Mouse (Mus musculus): ENCODE measurements around the gene Gca. TPM values are rescaled to one million over a fixed set of nuclear protein-coding genes. Genes with fewer than 3 reads are reported as not detected.
A peak's percentile ranks its signal among the peaks of the same experiment; 100 is the strongest.

Gca gene
- total and polyA plus RNA-seq, 3 experiments = 4.2 to 10.1 (median 4.7) TPM

DNA sequence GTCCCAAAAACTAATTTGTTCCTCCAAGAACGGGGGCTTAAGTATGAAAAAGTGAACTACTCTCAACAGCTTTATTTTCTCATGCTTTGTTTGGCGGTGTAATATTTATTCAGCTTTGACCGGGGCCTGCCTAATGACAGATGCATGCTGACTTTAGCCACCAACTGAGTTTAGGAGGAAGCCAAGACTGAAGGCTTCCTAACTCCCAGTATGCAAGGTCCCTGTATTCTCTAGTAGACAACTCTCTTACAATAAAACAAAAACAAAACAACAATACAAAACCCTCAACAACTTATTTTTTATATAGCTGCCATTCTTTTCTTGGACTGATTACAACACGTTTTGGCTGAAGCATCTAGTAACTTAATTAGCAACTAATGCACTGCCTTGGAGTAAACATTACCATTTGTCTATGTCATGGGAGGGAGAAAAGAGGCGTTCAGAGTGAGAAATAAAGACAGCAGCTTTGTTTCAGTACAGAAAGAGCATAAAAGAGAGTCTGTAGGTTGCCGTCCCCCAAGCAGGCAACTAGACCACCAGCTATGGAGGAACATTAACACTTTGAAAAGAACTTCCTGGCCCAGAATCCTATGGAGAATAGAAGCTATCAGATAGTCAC lies 17.3 kb upstream of the Gca start:
- H3K79me2 ChIP-seq (replicated peaks; ENCODE audit: control insufficient read depth, extremely low read depth, insufficient read depth, poor library complexity, severe bottlenecking) = no peaks in the 10 kb centered on the region
- no peaks in the 10 kb centered on the region for H3K9me3 ChIP-seq (replicated peaks; ENCODE audit: low read length)
- dilution Hi-C loops (cut with MboI; ENCODE audit: extremely low pct_ligation_motif_present, extremely low pct_unique_long_range_greater_than_20kb, low sequenced_read_pairs) = no loop called here
- in situ Hi-C loops (cut with MboI; ENCODE audit: low pct_ligation_motif_present, low pct_unique_long_range_greater_than_20kb, low sequenced_read_pairs) = no loop called here
- DNase-seq (ENCODE audit: extremely low read depth) = no peak
- H3K27ac ChIP-seq (ENCODE audit: insufficient read depth, low read depth) = no peak overlapping the region
- H3K4me3 ChIP-seq (replicated peaks in 1 of 3; ENCODE audit: low read depth in 2 of 3, low read length in 2 of 3, poor library complexity in 1 of 3) = no peak overlapping the region
- peaks cover 3 to 22% of the 10 kb centered on the region in 2 experiments; a peak in 3 of 4 replicates for H3K4me1 ChIP-seq (ENCODE audit: control insufficient read depth in 1 of 2, insufficient read depth in 2 of 2)
- H3K4me2 ChIP-seq (ENCODE audit: insufficient read depth, low read depth, poor library complexity, severe bottlenecking) = peak overlapping the region; percentile 61; the same call in 1 of the 2 replicates
- H3K27me3 ChIP-seq (replicated peaks) = no peaks in the 10 kb centered on the region
- no peaks in the 10 kb centered on the region for H3K36me3 ChIP-seq (replicated peaks in 1 of 2; ENCODE audit: control insufficient read depth in 1 of 2, insufficient read depth in 1 of 2, low read length in 1 of 2)
- TF ChIP-seq KAT2A (IDR thresholded peaks at IDR 0.05; ENCODE audit: insufficient replicate concordance, low read length) (no peak), E2F4 (IDR thresholded peaks at IDR 0.05; ENCODE audit: insufficient replicate concordance, low read depth, low read length) (no peak), USF2 (conservative IDR thresholded peaks at IDR 0.05; ENCODE audit: low read depth, low read length) (no peak), NELFE (IDR thresholded peaks at IDR 0.05; ENCODE audit: low read depth, low read length) (no peak), ZC3H11A (IDR thresholded peaks at IDR 0.05; ENCODE audit: low read depth, low read length) (no peak)
- no peak overlapping the region; the same call in 1 of the 2 replicates for H3K9ac ChIP-seq (ENCODE audit: insufficient read depth, low read depth)

DNA sequence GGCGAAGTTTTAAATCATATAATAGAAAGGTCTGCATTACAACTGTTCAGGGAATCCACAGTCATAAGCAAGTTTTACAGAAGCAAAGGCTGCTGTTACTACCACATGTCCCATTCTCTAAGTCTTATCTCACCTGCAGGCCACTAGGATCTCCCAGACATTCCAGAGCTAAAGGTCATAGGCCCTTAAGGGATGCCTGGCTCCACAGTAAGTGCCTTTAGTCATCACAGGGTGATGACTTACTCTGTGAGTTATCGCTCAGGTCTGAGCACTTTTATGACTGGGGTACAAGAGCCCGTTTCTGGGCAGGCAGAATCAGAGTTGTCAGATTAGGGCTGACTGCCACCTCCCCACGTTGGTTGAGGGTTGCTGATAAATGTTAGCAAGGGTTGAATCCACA lies 12.2 kb upstream of the Gca start:
- in situ Hi-C loops (cut with MboI; ENCODE audit: low pct_ligation_motif_present, low pct_unique_long_range_greater_than_20kb, low sequenced_read_pairs) (no loop called here), dilution Hi-C loops (cut with MboI; ENCODE audit: extremely low pct_ligation_motif_present, extremely low pct_unique_long_range_greater_than_20kb, low sequenced_read_pairs) (no loop called here)
- Histone ChIP-seq H3K4me2 (ENCODE audit: insufficient read depth, low read depth, poor library complexity, severe bottlenecking) (no peak overlapping the region), H3K79me2 (replicated peaks; ENCODE audit: control insufficient read depth, extremely low read depth, insufficient read depth, poor library complexity, severe bottlenecking) (no peaks in the 10 kb centered on the region), H3K9me3 (replicated peaks; ENCODE audit: low read length) (no peaks in the 10 kb centered on the region), H3K27ac (ENCODE audit: insufficient read depth, low read depth) (no peak overlapping the region), H3K4me3 (replicated peaks in 1 of 3; ENCODE audit: low read depth in 2 of 3, low read length in 2 of 3, poor library complexity in 1 of 3) (no peak overlapping the region), H3K4me1 (ENCODE audit: control insufficient read depth in 1 of 2, insufficient read depth in 2 of 2) (no peaks in the 10 kb centered on the region), H3K27me3 (replicated peaks) (no peaks in the 10 kb centered on the region), H3K36me3 (replicated peaks in 1 of 2; ENCODE audit: control insufficient read depth in 1 of 2, insufficient read depth in 1 of 2, low read length in 1 of 2) (no peaks in the 10 kb centered on the region), H3K9ac (ENCODE audit: insufficient read depth, low read depth) (no peak overlapping the region)
- TF ChIP-seq SMC3 (IDR thresholded peaks at IDR 0.05; ENCODE audit: low read depth, low read length) = no peak
- TF ChIP-seq ETS1 (conservative IDR thresholded peaks at IDR 0.05; ENCODE audit: low read depth, low read length) = no peak
- no peak for TF ChIP-seq MEF2A (IDR thresholded peaks at IDR 0.05; ENCODE audit: borderline replicate concordance, low read depth, low read length)
- no peak for TF ChIP-seq NELFE (IDR thresholded peaks at IDR 0.05; ENCODE audit: low read depth, low read length)
- TF ChIP-seq USF2 (conservative IDR thresholded peaks at IDR 0.05; ENCODE audit: low read depth, low read length) = no peak
- no peak for TF ChIP-seq KAT2A (IDR thresholded peaks at IDR 0.05; ENCODE audit: insufficient replicate concordance, low read length)
- TF ChIP-seq CHD1 (IDR thresholded peaks at IDR 0.05; ENCODE audit: low read depth, low read length) = no peak
- TF ChIP-seq ZNF384 (IDR thresholded peaks at IDR 0.05; ENCODE audit: low read depth, low read length) = no peak
- TF ChIP-seq RCOR1 (conservative IDR thresholded peaks at IDR 0.05; ENCODE audit: low read depth, low read length) = no peak
- no peak for TF ChIP-seq NRF1 (IDR thresholded peaks at IDR 0.05; ENCODE audit: low read depth, low read length)
- no peak for TF ChIP-seq EP300 (IDR thresholded peaks at IDR 0.05; ENCODE audit: low read length)
- DNase-seq (ENCODE audit: extremely low read depth) = no peak
